Mouse (Mus musculus): ENCODE data around the gene Pars2.

Pars2 gene

GRCm38 (mm10) chr4:106700798-106701197, 49.9 kb downstream of the Pars2 start:
- DNase-seq (ENCODE audit: extremely low spot score, low spot score), result no peak

DNA sequence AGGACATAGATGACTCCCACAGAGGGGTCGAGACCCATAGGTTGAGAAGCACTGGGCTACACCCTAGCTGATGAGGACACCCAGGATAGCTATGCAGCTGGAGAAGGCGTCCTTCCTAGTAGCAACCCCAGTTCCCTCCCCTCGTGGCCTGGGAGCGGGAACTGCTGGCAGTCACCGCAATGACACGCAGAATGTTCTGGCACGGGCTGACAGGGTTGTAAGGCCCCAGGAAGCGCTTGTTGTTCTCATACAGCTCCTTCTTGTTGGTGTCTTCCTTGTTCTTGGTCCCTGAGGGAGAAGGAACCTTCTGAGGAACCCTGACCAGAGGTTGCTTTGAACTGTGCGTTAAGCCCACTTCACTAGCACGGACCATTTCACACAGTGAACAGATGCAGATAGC, 53.1 kb downstream of the Pars2 start:
- DNase-seq (ENCODE audit: extremely low spot score, low spot score), result no peak

GRCm38 (mm10) chr4:106704416-106704815, 53.5 kb downstream of the Pars2 start:
- DNase-seq (ENCODE audit: extremely low spot score, low spot score), result no peak
